Mouse (Mus musculus): ENCODE data around the gene Impdh2.
"Not testable (repeated sequence)": the region's sequence is repeated elsewhere in the genome, so short reads cannot be mapped to it uniquely, and the experiment has no call there.

The Impdh2 gene

GRCm38 (mm10) chr9:108601986-108602385 is 41.9 kb downstream of the Impdh2 start:
- DNase-seq (ENCODE audit: low spot score), result no peak

GRCm38 (mm10) chr9:108607929-108608328 is 47.8 kb downstream of the Impdh2 start:
- DNase-seq (ENCODE audit: low spot score), result not testable (repeated sequence)

DNA sequence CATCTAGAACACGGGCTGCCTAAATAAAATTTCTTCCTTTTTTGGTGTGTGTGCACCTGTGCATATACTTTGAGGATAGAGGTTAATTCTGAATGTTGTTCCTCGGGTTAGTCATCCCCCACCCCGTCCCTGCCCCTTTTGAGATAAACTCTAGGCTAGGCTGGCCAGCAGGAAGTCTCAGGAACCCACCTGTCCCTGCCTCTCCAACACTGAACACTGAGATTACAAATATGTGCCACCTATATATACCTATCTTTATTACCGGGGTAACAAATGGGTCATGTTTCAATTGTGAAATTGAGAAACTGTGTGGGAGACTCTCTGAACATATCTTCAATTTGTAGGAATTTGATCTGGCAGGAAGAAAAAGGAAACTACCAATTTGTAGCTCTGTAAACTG is 48.8 kb downstream of the Impdh2 start:
- no peak for DNase-seq (ENCODE audit: low spot score)

DNA sequence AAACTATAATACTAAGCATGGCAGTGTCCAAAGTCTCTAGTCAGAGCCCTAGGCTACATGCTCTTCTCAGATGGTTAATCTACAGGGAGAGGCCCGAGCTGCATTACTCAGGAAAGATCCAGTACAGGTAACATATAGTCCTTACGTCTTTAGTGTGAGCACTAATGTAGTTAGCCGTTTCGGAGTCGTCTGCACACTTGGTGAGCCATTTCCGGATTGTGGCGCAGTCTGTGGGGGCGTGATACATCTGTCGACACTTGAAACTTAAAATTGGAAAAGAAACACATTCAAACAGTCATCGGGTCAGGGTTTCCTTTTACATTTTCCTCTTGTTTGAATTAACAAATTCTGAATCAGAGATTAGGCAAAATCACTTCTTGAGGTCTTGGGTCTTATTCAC is 51.4 kb downstream of the Impdh2 start:
- DNase-seq (ENCODE audit: low spot score), result no peak

Data from layer of hippocampus, adult 9-10 months (tissue).